Mouse (Mus musculus): Measurements from ENCODE around the gene Synj2bp.

- TF ChIP-seq CTCF (IDR thresholded peaks at IDR 0.05; ENCODE audit: low read depth) (no peak), EP300 (IDR thresholded peaks at IDR 0.05; ENCODE audit: low read depth) (no peak)
Observed at GRCm38 (mm10) chr12:81568374-81568773, 35.7 kb upstream of the Synj2bp start, which contains the start of gene Adam21.
